Mouse (Mus musculus) midbrain, embryonic 14.5 days (tissue): ENCODE data around the gene Tsr1. TPM values are rescaled to one million over a fixed set of nuclear protein-coding genes. Genes with fewer than 3 reads are reported as not detected.

Experiments used
- ATAC-seq: fragments of 200-750 bp; cut with Nextera tagmentation; 2 replicates; pipeline ENCODE4 v1.8.0; 2017; ENCODE audit warnings: moderate number of reproducible peaks, moderate library complexity; ENCODE audit not compliant: low FRiP score, low TSS enrichment
- DNase-seq: peaks from one replicate; pipeline ENCODE4 v3.0.0-alpha.2; 2015
- H3K27ac ChIP-seq: fragments of 300-500 bp; sonication (generic); replicated peaks from 2 replicates; pipeline ENCODE4 v1.5.1; 2014; ENCODE audit warnings: mild to moderate bottlenecking, low read depth, low read length, moderate library complexity
- H3K27me3 ChIP-seq: fragments of 300-500 bp; sonication (generic); 2 replicates; pipeline ENCODE4 v1.6.1; 2014; ENCODE audit warnings: low read length, control low read depth, mixed read lengths; ENCODE audit not compliant: control insufficient read depth, insufficient read depth
- H3K36me3 ChIP-seq: fragments of 300-500 bp; sonication (generic); 2 replicates; pipeline ENCODE4 v1.6.1; 2014; ENCODE audit warnings: low read length, control low read depth; ENCODE audit not compliant: control insufficient read depth, insufficient read depth
- H3K4me1 ChIP-seq: fragments of 300-500 bp; sonication (generic); 2 replicates; pipeline ENCODE4 v1.6.1; 2014; ENCODE audit warnings: mild to moderate bottlenecking, antibody characterized with exemption, low read length, control low read depth; ENCODE audit not compliant: control insufficient read depth, insufficient read depth
- H3K4me2 ChIP-seq: fragments of 300-500 bp; sonication (generic); 2 replicates; pipeline ENCODE4 v1.6.1; 2014; ENCODE audit warnings: mild to moderate bottlenecking, low read length, moderate library complexity
- H3K4me3 ChIP-seq: fragments of 300-500 bp; sonication (generic); replicated peaks from 2 replicates; pipeline ENCODE4 v1.5.1; 2014; ENCODE audit warnings: low read depth, low read length
- H3K9ac ChIP-seq: fragments of 300-500 bp; sonication (generic); replicated peaks from 2 replicates; pipeline ENCODE4 v1.6.1; 2014; ENCODE audit warnings: mild to moderate bottlenecking, low read length, moderate library complexity
- H3K9me3 ChIP-seq: fragments of 300-500 bp; sonication (generic); 2 replicates; pipeline ENCODE4 v1.6.1; 2016; ENCODE audit warnings: low read length, control low read depth, mixed read lengths; ENCODE audit not compliant: control insufficient read depth
- WGBS: fragments of 180-500 bp; shearing (Covaris S2); extraction: QIAGEN DNeasy Blood & Tissue Kit; methylation state at CpG from one replicate; pipeline ENCODE4 v1.1.7; 2014; 5-methylcytosine and 5-hydroxymethylcytosine counted together
- polyA plus RNA-seq: library from polyadenylated mRNA; unstranded; fragments of >200 nt; fragmentation: Nextera tagmentation; extraction: Ambion mirVana; gene quantifications from 2 replicates; pipeline ENCODE4 v1.2.1, GENCODE M21; 2014

The Tsr1 gene
- polyA plus RNA-seq: 25.6 and 31.0 TPM in 2 replicates

GRCm38 (mm10) chr11:74897678-74898516 lies at the start of gene Tsr1:
Gene Tsr1 (plus strand): TSS chr11:74898071.
- H3K4me1 ChIP-seq: peaks cover 13% of the 10 kb centered on the region; the same call in 1 of the 2 replicates
- H3K36me3 ChIP-seq: peaks cover 36% of the 10 kb centered on the region
- DNase-seq (peak; percentile 96), ATAC-seq (peak; percentile 80)
- peak within 1 kb of the TSS; percentile 86 for H3K4me3 ChIP-seq
- H3K9me3 ChIP-seq: no peaks in the 10 kb centered on the region
- peak within 1 kb of the TSS; percentile 89 for H3K9ac ChIP-seq
- under 1% methylated on average over 54 of the region's 54 CpGs for WGBS
- H3K27me3 ChIP-seq: no peaks in the 10 kb centered on the region
- H3K27ac ChIP-seq: peak within 1 kb of the TSS; percentile 93
- H3K4me2 ChIP-seq: peak within 1 kb of the TSS; percentile 92

- Histone ChIP-seq H3K27me3 (no peaks in the 10 kb centered on the region), H3K9me3 (no peaks in the 10 kb centered on the region), H3K27ac (no peak overlapping the region), H3K4me3 (no peak overlapping the region), H3K4me1 (0 out of 2 replicates have a peak, but pooled peaks cover 3% of the 10 kb centered on the region), H3K4me2 (no peak overlapping the region), H3K9ac (no peak overlapping the region), H3K36me3 (peaks cover 46% of the 10 kb centered on the region)
- WGBS: 86% methylated on average over 14 of the region's 14 CpGs
- ATAC-seq (no peak), DNase-seq (no peak)
These were observed 46.7 kb upstream of the Tsr1 start for GRCm38 (mm10) chr11:74850998-74851661.

GRCm38 (mm10) chr11:74857756-74858155 lies 40.1 kb upstream of the Tsr1 start:
- Histone ChIP-seq H3K27me3 (no peaks in the 10 kb centered on the region), H3K27ac (no peak overlapping the region), H3K4me3 (no peak overlapping the region), H3K9me3 (no peaks in the 10 kb centered on the region), H3K36me3 (peaks cover 64% of the 10 kb centered on the region), H3K4me2 (no peak overlapping the region), H3K4me1 (no peaks in the 10 kb centered on the region), H3K9ac (no peak overlapping the region)
- WGBS: 90% methylated on average over 9 of the region's 9 CpGs
- ATAC-seq: no peak
- DNase-seq: no peak

DNA sequence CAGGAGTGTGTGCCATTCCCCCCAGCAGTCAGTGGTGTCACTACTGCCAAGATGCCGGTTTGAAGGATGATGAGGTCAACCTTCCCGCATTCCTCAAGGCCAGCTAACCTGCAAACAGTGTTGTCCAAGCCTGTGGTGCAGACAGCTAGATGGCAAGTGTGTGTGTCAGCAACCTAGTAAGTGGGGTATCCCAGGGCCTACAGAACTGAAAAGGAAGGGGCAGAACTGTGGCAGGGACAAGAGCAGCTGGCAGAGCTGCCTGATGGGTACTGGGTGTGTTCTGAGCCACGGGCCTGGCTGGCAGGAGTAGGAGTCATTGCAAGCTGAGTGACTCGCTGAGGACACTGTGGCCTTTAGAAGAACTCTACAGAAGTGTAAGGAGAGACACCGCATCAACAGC lies 35.7 kb upstream of the Tsr1 start:
- Histone ChIP-seq H3K4me1 (no peaks in the 10 kb centered on the region), H3K27me3 (no peaks in the 10 kb centered on the region), H3K4me3 (no peak overlapping the region), H3K9me3 (no peaks in the 10 kb centered on the region), H3K9ac (no peak overlapping the region), H3K36me3 (peaks cover 76% of the 10 kb centered on the region), H3K27ac (no peak overlapping the region), H3K4me2 (no peak overlapping the region)
- ATAC-seq (no peak), DNase-seq (no peak)
- 84% methylated on average over 5 of the region's 5 CpGs for WGBS

- peaks cover 73% of the 10 kb centered on the region for H3K36me3 ChIP-seq
- 29% methylated on average over 11 of the region's 11 CpGs for WGBS
- H3K4me3 ChIP-seq: no peak overlapping the region
- H3K4me2 ChIP-seq: no peak overlapping the region
- ATAC-seq: no peak
- H3K4me1 ChIP-seq: no peaks in the 10 kb centered on the region
- H3K27ac ChIP-seq: no peak overlapping the region
- H3K9me3 ChIP-seq: no peaks in the 10 kb centered on the region
- H3K27me3 ChIP-seq: no peaks in the 10 kb centered on the region
- peak; percentile 54 for DNase-seq
- H3K9ac ChIP-seq: no peak overlapping the region
These were observed 34.4 kb upstream of the Tsr1 start for GRCm38 (mm10) chr11:74863471-74863870.

DNA sequence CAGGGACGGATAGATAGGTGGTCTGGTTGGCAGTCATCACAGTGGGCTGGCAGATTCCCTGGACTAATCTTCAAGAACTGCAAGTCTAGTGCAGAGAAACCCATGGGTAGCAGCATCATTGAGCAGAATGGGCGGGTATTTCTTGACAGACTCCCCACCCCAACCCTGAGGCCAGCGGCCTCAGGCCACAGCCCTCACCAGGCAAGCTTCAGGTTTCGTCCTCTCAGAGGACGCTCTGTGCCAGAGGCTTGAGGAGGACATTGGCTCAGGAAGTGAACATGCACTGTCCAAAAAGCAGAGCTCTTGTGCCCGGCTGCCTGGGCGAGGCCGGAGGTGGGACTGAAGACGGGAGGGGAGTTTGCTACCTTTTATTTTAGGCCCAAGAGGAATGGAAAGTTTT lies 33.5 kb upstream of the Tsr1 start:
- DNase-seq: no peak
- ATAC-seq: no peak
- H3K4me1 ChIP-seq: no peaks in the 10 kb centered on the region
- no peak overlapping the region for H3K4me3 ChIP-seq
- H3K9ac ChIP-seq: no peak overlapping the region
- H3K4me2 ChIP-seq: no peak overlapping the region
- H3K36me3 ChIP-seq: peaks cover 64% of the 10 kb centered on the region
- no peaks in the 10 kb centered on the region for H3K9me3 ChIP-seq
- no peak overlapping the region for H3K27ac ChIP-seq
- no peaks in the 10 kb centered on the region for H3K27me3 ChIP-seq
- WGBS: 90% methylated on average over 9 of the region's 9 CpGs

DNA sequence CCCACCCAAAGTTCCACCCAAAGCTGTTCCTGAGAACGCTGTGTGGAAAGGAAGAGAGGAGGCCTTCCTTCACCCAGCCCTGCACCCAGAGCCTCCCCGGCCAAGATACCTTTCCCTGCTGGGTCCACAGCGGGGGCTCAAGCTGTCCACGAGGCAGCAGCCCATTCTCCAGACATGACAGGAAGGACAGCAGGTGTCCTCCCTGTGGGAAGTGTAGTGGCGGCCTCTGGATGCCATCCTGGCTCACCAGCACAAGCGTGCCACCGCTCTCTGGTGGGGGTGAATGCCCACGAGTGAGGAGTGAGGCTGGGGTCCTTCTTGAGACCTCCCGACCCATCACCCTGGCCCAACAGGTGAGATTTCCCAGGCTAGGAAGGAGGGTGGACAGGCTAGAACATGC lies 32.6 kb upstream of the Tsr1 start:
- ATAC-seq: no peak
- WGBS: 80% methylated on average over 9 of the region's 9 CpGs
- Histone ChIP-seq H3K9ac (no peak overlapping the region), H3K9me3 (no peaks in the 10 kb centered on the region), H3K27me3 (no peaks in the 10 kb centered on the region), H3K4me3 (no peak overlapping the region), H3K4me2 (no peak overlapping the region), H3K4me1 (peaks cover 4% of the 10 kb centered on the region), H3K27ac (no peak overlapping the region), H3K36me3 (peaks cover 55% of the 10 kb centered on the region)
- no peak for DNase-seq

GRCm38 (mm10) chr11:74866640-74867039 lies 31.2 kb upstream of the Tsr1 start:
- Histone ChIP-seq H3K27me3 (no peaks in the 10 kb centered on the region), H3K4me1 (peaks cover 14% of the 10 kb centered on the region), H3K27ac (no peak overlapping the region), H3K4me3 (no peak overlapping the region), H3K9me3 (no peaks in the 10 kb centered on the region), H3K4me2 (no peak overlapping the region), H3K36me3 (peaks cover 46% of the 10 kb centered on the region), H3K9ac (no peak overlapping the region)
- whole genome bisulfite sequencing: 86% methylated on average over 4 of the region's 4 CpGs
- ATAC-seq: no peak
- no peak for DNase-seq
